Mouse (Mus musculus): Measurements from ENCODE around the gene Mpp5. TPM values are rescaled to one million over a fixed set of nuclear protein-coding genes. Genes with fewer than 3 reads are reported as not detected.

Mpp5 gene
- total RNA-seq, 1 experiment from 2014 or later: 47.7 TPM

- no peak for ATAC-seq (replicated peaks in 1 of 2; ENCODE audit: insufficient read depth in 1 of 2, low FRiP score in 2 of 2, low TSS enrichment in 1 of 2, low read depth in 1 of 2, poor library complexity in 2 of 2, severe bottlenecking in 2 of 2)
Measured at GRCm38 (mm10) chr12:78801836-78802235, 53.1 kb downstream of the Mpp5 start.

- ATAC-seq (replicated peaks in 1 of 2; ENCODE audit: insufficient read depth in 1 of 2, low FRiP score in 2 of 2, low TSS enrichment in 1 of 2, low read depth in 1 of 2, poor library complexity in 2 of 2, severe bottlenecking in 2 of 2): no peak
Measured at GRCm38 (mm10) chr12:78814437-78814836, 65.7 kb downstream of the Mpp5 start.

DNA sequence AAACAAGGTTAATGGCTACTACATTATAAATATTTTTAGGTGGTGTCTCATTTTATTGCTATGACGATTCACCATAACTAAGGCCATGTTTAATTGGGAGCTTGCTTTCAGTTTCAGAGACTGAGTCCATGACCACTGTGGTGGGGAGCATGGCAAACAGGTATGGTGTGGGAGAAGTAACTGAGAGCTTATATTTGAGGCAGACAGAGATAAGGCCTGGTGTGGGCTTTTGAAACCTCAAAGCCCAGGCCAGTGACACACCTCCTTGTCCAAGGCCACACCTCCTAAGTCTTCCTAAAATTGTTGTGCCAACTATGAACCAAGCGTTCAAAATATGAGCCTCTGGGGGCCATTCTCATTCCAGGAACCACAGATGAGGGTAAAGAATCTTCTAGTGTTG is 85.8 kb downstream of the Mpp5 start:
- ATAC-seq (replicated peaks in 1 of 2; ENCODE audit: insufficient read depth in 1 of 2, low FRiP score in 2 of 2, low TSS enrichment in 1 of 2, low read depth in 1 of 2, poor library complexity in 2 of 2, severe bottlenecking in 2 of 2): no peak

DNA sequence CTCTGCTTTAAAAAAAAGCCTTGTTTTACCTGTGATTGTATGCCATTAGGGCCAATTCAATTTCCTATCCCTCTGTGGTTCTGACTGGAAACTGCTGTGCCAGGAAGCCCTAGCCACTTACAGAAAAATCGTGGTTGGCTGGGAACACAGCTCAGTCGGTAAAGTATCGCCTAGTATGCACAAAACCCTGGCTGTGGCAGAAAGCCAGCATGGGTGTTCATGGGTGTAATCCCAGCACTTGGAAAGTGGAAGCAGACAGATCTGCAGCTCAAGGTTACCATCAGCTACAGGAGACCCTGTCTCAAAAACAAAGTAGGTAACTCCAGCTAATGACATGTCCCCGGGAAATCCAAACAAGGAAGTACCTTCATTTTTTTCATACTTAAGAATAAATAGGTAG is 91.2 kb downstream of the Mpp5 start:
- ATAC-seq (replicated peaks in 1 of 2; ENCODE audit: insufficient read depth in 1 of 2, low FRiP score in 2 of 2, low TSS enrichment in 1 of 2, low read depth in 1 of 2, poor library complexity in 2 of 2, severe bottlenecking in 2 of 2): no peak

DNA sequence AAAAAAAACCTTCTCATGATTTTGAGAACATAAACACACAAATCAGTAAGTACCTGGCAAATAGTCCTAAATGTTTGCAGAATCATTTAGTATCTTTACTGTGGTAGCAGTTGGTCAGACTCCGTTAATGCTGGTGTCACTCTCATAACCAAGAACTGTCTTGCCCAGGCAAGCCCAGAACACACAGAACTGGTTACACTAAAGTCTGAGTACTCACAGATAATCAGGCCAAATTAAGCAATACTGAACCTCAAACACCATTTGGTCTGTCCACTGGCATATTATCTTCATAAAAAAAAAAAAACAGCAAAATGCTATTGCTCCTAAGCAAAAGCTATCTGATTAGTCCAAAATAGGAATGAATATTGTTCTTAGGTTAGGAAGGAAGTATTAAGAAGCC is 93.7 kb downstream of the Mpp5 start:
- no peak for ATAC-seq (replicated peaks in 1 of 2; ENCODE audit: insufficient read depth in 1 of 2, low FRiP score in 2 of 2, low TSS enrichment in 1 of 2, low read depth in 1 of 2, poor library complexity in 2 of 2, severe bottlenecking in 2 of 2)

DNA sequence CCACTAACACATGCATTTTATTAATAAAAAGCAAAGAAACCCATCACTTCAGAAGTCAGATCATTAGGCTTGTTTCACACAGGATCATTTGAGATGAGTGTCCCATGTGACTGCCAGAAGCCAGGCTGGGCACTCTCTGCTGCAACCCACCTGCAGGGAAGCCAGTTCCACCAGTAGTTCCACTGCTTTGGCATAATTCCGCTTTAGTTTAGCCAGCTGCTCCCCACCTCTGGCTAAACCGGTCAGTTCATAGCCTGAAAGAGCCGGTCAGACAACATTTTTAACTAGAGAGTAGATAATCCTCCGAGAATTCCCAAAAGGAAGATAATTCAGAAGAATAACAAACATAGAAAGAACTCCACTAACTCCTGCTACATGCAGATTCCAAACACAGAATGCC is 99.5 kb downstream of the Mpp5 start:
- no peak for ATAC-seq (replicated peaks in 1 of 2; ENCODE audit: insufficient read depth in 1 of 2, low FRiP score in 2 of 2, low TSS enrichment in 1 of 2, low read depth in 1 of 2, poor library complexity in 2 of 2, severe bottlenecking in 2 of 2)

- ATAC-seq (replicated peaks in 1 of 2; ENCODE audit: insufficient read depth in 1 of 2, low FRiP score in 2 of 2, low TSS enrichment in 1 of 2, low read depth in 1 of 2, poor library complexity in 2 of 2, severe bottlenecking in 2 of 2): peak; percentile 18 to 34; a peak in 3 of 4 replicates
Measured at GRCm38 (mm10) chr12:78860921-78861495, 112.3 kb downstream of the Mpp5 start.

- peak; percentile 94 for ATAC-seq (replicated peaks in 1 of 2; ENCODE audit: insufficient read depth in 1 of 2, low FRiP score in 2 of 2, low TSS enrichment in 1 of 2, low read depth in 1 of 2, poor library complexity in 2 of 2, severe bottlenecking in 2 of 2)
Measured at GRCm38 (mm10) chr12:78861496-78862253, 113.0 kb downstream of the Mpp5 start, which contains the start of the genes Atp6v1d and Eif2s1. Gene Atp6v1d (minus strand): TSS chr12:78861638. Gene Eif2s1 (plus strand): TSS chr12:78861819.

- peak; percentile 5 to 20; a peak in 2 of 4 replicates for ATAC-seq (replicated peaks in 1 of 2; ENCODE audit: insufficient read depth in 1 of 2, low FRiP score in 2 of 2, low TSS enrichment in 1 of 2, low read depth in 1 of 2, poor library complexity in 2 of 2, severe bottlenecking in 2 of 2)
Measured at GRCm38 (mm10) chr12:78862254-78862730, 113.6 kb downstream of the Mpp5 start.

DNA sequence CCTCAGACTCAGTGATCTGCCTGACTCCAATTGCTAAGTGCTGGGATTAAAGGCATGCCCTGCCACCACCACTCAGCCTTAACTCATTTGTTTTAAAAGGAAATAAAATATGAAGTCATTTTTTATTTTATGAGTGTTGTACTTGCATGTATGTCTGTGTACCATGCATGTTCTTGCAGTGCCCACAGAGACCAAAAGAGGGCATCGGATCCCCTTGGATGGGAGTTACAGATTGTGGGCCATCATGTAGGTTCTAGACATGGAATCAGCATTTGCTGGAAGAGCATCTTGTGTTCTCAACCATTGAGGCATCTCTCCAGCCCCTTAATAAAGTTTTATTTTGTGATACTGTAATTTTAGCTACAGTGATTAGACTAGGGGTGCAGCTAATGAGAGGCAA is 116.7 kb downstream of the Mpp5 start:
- no peak for ATAC-seq (replicated peaks in 1 of 2; ENCODE audit: insufficient read depth in 1 of 2, low FRiP score in 2 of 2, low TSS enrichment in 1 of 2, low read depth in 1 of 2, poor library complexity in 2 of 2, severe bottlenecking in 2 of 2)

DNA sequence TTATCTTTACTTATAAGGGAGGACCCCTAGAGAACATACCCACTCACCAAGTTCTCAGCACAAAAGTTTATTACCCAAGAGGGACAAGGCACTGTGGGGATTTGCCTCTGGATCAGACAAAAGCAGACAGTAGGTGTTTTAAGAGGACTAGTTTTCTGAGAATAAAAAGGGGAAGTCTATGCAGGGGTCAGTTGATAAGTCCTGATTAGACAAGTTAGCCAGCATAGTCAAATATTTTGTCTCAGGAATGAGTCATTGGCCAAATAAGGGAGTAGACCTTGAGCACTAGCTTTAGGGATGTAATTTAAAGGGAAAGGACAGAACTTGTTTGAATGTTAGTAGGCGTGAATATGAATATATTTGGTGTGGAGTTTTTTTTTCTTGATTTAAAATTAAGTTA is 119.4 kb downstream of the Mpp5 start:
- no peak for ATAC-seq (replicated peaks in 1 of 2; ENCODE audit: insufficient read depth in 1 of 2, low FRiP score in 2 of 2, low TSS enrichment in 1 of 2, low read depth in 1 of 2, poor library complexity in 2 of 2, severe bottlenecking in 2 of 2)

DNA sequence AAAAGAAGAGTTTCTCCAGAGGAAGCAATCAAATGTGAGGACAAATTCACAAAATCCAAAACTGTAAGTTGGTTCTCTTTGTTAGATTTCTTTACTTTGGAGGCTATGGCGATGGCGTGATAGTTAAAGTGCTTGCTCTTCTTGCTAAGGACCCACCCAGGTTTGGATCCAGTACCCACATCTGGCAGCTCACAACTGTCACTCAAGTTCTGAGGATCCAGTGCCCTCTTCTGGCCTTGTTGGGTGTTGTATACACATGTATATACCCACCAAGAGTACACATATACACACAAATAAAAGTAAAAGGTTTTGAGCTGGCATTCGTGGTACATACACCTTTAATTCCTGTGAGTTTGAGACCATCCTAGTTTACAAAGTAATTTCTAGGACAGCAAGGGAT is 125.9 kb downstream of the Mpp5 start:
- no peak for ATAC-seq (replicated peaks in 1 of 2; ENCODE audit: insufficient read depth in 1 of 2, low FRiP score in 2 of 2, low TSS enrichment in 1 of 2, low read depth in 1 of 2, poor library complexity in 2 of 2, severe bottlenecking in 2 of 2)

DNA sequence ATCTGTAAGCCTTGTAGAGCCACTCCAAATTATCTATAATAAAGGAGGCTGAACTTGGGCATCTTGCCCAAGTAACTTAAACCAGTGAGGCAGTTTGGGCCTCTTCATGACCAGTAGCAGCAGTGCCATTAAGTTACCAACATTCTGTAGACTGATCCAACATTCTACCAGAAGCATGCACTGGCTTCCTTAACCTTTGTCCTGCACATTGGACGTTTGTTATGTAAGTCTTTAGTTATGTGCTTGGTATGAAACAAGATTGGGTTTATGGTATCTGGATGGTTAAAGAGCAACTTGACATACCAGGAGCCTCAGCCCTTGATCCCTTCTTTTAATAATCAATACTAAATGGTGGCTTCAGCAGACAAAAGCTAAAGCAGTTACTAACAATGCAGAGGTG is 141.4 kb downstream of the Mpp5 start:
- ATAC-seq (replicated peaks in 1 of 2; ENCODE audit: insufficient read depth in 1 of 2, low FRiP score in 2 of 2, low TSS enrichment in 1 of 2, low read depth in 1 of 2, poor library complexity in 2 of 2, severe bottlenecking in 2 of 2): no peak

Other genes starting within 250 kb of the Mpp5 start
- gene Fam71d, start 57.4 kb upstream of the Mpp5 start, total RNA-seq (2017): not detected in 2 replicates
- gene Atp6v1d, start 112.7 kb downstream of the Mpp5 start, total RNA-seq (2017): 33.5 and 61.6 TPM in 2 replicates
- 80.7 and 101 TPM in 2 replicates for gene Eif2s1, start 112.9 kb downstream of the Mpp5 start, total RNA-seq (2017)
- 0.19 TPM in 1 of 2 replicates, not detected in the other for gene Plek2, start 158.1 kb downstream of the Mpp5 start, total RNA-seq (2017)